Mouse (Mus musculus): Measurements from ENCODE around the gene Apbb2.

GRCm38 (mm10) chr5:66603223-66603622, 15.4 kb downstream of the Apbb2 start:
- TF ChIP-seq POLR2A (IDR thresholded peaks at IDR 0.05; ENCODE audit: low read depth, low read length) = no peak
- no peak for TF ChIP-seq ZC3H11A (IDR thresholded peaks at IDR 0.05; ENCODE audit: low read depth, low read length)
- TF ChIP-seq CTCF (conservative IDR thresholded peaks at IDR 0.05 in 1 of 2, IDR thresholded peaks at IDR 0.05 in 1 of 2; ENCODE audit: low read depth in 2 of 2, low read length in 2 of 2) = no peak
- TF ChIP-seq MAFK (IDR thresholded peaks at IDR 0.05; ENCODE audit: insufficient replicate concordance, low read length) = no peak
- no peak for TF ChIP-seq ZKSCAN1 (IDR thresholded peaks at IDR 0.05; ENCODE audit: borderline replicate concordance, low read depth, low read length)
- TF ChIP-seq ELF1 (IDR thresholded peaks at IDR 0.05; ENCODE audit: low read depth, low read length) = no peak
- no peak for TF ChIP-seq HCFC1 (IDR thresholded peaks at IDR 0.05; ENCODE audit: low read depth, low read length)
- no peak for TF ChIP-seq ZNF384 (IDR thresholded peaks at IDR 0.05; ENCODE audit: low read depth, low read length)
- no peak for TF ChIP-seq JUND (conservative IDR thresholded peaks at IDR 0.05; ENCODE audit: low read depth, low read length)
- no peak for TF ChIP-seq MEF2A (IDR thresholded peaks at IDR 0.05; ENCODE audit: borderline replicate concordance, low read depth, low read length)
- no peak for TF ChIP-seq NELFE (IDR thresholded peaks at IDR 0.05; ENCODE audit: low read depth, low read length)
- no peak for TF ChIP-seq SIN3A (IDR thresholded peaks at IDR 0.05; ENCODE audit: low read length)

Data from CH12.LX (cell line).